Mouse (Mus musculus) spleen, adult 2 months (tissue): ENCODE results near the gene Gm26938. TPM values are rescaled to one million over a fixed set of nuclear protein-coding genes. Genes with fewer than 3 reads are reported as not detected.

Experiments
- DNase-seq, 2 experiments: peaks; one replicate each; pipeline versions ENCODE4 v3.0.0 to v3.0.0-alpha.2; 2012 to 2021; ENCODE audit warnings: low spot score in 2 of 2, low read depth in 1 of 2
- H3K27ac ChIP-seq: fragments of 200-500 bp; 2 replicates; pipeline ENCODE4 v1.5.1; 2012; ENCODE audit warnings: low read length, inconsistent platforms; ENCODE audit not compliant: insufficient read depth
- H3K27me3 ChIP-seq: fragments of 200-500 bp; 2 replicates; pipeline ENCODE4 v1.6.1; 2012; ENCODE audit warnings: mild to moderate bottlenecking, moderate library complexity, low read length, inconsistent platforms; ENCODE audit not compliant: control insufficient read depth, insufficient read depth
- H3K36me3 ChIP-seq: fragments of 200-500 bp; 2 replicates; pipeline ENCODE4 v1.6.1; 2012; ENCODE audit warnings: mild to moderate bottlenecking, low read length, inconsistent platforms; ENCODE audit not compliant: control insufficient read depth, insufficient read depth
- H3K4me1 ChIP-seq: fragments of 200-500 bp; 2 replicates; pipeline ENCODE4 v1.6.1; 2011; ENCODE audit warnings: inconsistent platforms; ENCODE audit not compliant: control insufficient read depth, insufficient read depth, insufficient read length
- H3K4me3 ChIP-seq: fragments of 200-500 bp; 2 replicates; pipeline ENCODE4 v1.5.1; 2011; ENCODE audit warnings: mild to moderate bottlenecking, inconsistent platforms; ENCODE audit not compliant: insufficient read depth, insufficient read length; ENCODE audit errors: extremely low read depth
- CTCF ChIP-seq: fragments of 200-500 bp; IDR thresholded peaks from 2 replicates; pipeline ENCODE4 v1.5.1; 2011; ENCODE audit warnings: mild to moderate bottlenecking, inconsistent platforms; ENCODE audit not compliant: insufficient read depth, insufficient read length, insufficient replicate concordance; ENCODE audit errors: extremely low read depth
- POLR2A ChIP-seq: fragments of 200-500 bp; IDR thresholded peaks from 2 replicates; pipeline ENCODE4 v1.6.1; 2011; ENCODE audit warnings: low read depth, low read length, inconsistent platforms
- WGBS: fragments of 180-500 bp; shearing (Covaris S2); methylation state at CpG from one replicate; pipeline ENCODE4 v1.1.7; 2018; 5-methylcytosine and 5-hydroxymethylcytosine counted together
- polyA plus RNA-seq: library from polyadenylated mRNA; depleted of rRNA; stranded (reverse); fragments of >200 nt; gene quantifications from 2 replicates; pipeline ENCODE4 v1.2.3, GENCODE M21; 2012

Gene Gm26938
- polyA plus RNA-seq, 1 experiment, result not detected

GRCm38 (mm10) chr5:139794938-139795337 is 31.3 kb downstream of the Gm26938 start:
- H3K4me3 ChIP-seq, result no peak overlapping the region
- DNase-seq, result no peak
- no peaks in the 10 kb centered on the region for H3K27me3 ChIP-seq
- TF ChIP-seq POLR2A, result no peak
- TF ChIP-seq CTCF, result no peak
- H3K36me3 ChIP-seq, result peaks cover 12% of the 10 kb centered on the region
- peaks cover 36% of the 10 kb centered on the region for H3K4me1 ChIP-seq
- peak overlapping the region; percentile 54; the same call in 1 of the 2 replicates for H3K27ac ChIP-seq
- 18% methylated on average over 10 of the region's 10 CpGs for WGBS

DNA sequence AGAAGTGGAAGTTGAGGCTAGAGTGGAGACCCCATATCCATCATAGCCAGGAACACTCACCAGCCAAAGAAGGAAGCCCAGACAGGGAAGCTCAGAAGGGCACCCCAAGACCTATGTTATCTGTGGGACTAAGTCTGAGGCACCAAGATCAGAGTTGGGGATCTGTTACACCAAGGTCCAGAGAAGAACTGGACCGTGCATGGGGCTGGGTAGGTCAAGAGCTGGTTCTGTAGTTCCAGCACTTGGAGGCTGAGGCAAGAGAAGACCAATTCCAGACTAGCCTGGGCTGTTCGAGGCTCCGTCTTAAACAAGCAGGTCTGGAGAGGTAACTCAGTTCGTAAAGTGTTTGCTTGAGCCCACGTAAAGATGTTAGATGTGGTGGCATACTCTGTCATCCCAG is 32.1 kb downstream of the Gm26938 start:
- Histone ChIP-seq H3K4me1 (peaks cover 36% of the 10 kb centered on the region), H3K27me3 (no peaks in the 10 kb centered on the region), H3K36me3 (peaks cover 4% of the 10 kb centered on the region), H3K27ac (peak overlapping the region; percentile 54; the same call in 1 of the 2 replicates), H3K4me3 (no peak overlapping the region)
- TF ChIP-seq CTCF, result no peak
- no peak for TF ChIP-seq POLR2A
- 80% methylated on average over 5 of the region's 5 CpGs for WGBS
- no peak for DNase-seq

GRCm38 (mm10) chr5:139793338-139794089 is 32.7 kb downstream of the Gm26938 start:
- no peak for DNase-seq
- no peak for TF ChIP-seq POLR2A
- TF ChIP-seq CTCF, result no peak
- peak overlapping the region; percentile 54 for H3K27ac ChIP-seq
- peaks cover 1% of the 10 kb centered on the region; the same call in 1 of the 2 replicates for H3K36me3 ChIP-seq
- peaks cover 36% of the 10 kb centered on the region for H3K4me1 ChIP-seq
- H3K4me3 ChIP-seq, result peak overlapping the region; percentile 76; the same call in 1 of the 2 replicates
- no peaks in the 10 kb centered on the region for H3K27me3 ChIP-seq
- 5% methylated on average over 11 of the region's 11 CpGs for WGBS

DNA sequence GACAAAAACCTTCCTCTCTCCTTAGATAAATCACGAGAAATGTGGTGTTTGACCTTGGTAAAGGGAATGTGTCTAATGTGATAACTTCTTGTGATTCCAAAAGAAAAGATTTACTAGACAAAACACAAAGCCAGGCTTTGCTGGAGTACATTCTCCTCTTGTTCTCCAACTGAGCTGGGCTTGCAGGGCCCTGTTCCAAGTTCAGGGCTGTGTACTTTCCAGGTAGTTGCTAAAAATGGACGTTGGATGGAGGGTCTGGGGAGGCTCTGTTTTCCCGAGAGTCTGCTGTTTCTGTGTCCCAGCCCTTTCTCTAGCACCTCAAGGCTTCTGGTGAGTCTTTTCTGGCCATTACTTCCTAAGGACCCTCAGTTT is 33.3 kb downstream of the Gm26938 start:
- peaks cover 36% of the 10 kb centered on the region for H3K4me1 ChIP-seq
- no peaks in the 10 kb centered on the region for H3K27me3 ChIP-seq
- TF ChIP-seq CTCF (no peak), POLR2A (no peak)
- H3K27ac ChIP-seq, result peak overlapping the region; percentile 54
- peak overlapping the region; percentile 76 for H3K4me3 ChIP-seq
- H3K36me3 ChIP-seq, result peaks cover 1% of the 10 kb centered on the region; the same call in 1 of the 2 replicates
- 11% methylated on average over 3 of the region's 3 CpGs for WGBS
- DNase-seq, result no peak

- Histone ChIP-seq H3K27me3 (no peaks in the 10 kb centered on the region), H3K4me1 (peaks cover 36% of the 10 kb centered on the region), H3K4me3 (peak overlapping the region; percentile 76), H3K36me3 (peaks cover 1% of the 10 kb centered on the region; the same call in 1 of the 2 replicates), H3K27ac (peak overlapping the region; percentile 94)
- WGBS, result 2% methylated on average over 11 of the region's 11 CpGs
- TF ChIP-seq POLR2A, result no peak
- no peak for TF ChIP-seq CTCF
- no peak for DNase-seq
These were observed 33.9 kb downstream of the Gm26938 start for GRCm38 (mm10) chr5:139792159-139792775.

GRCm38 (mm10) chr5:139791227-139792158 is 34.7 kb downstream of the Gm26938 start, which contains the start of gene Mafk:
Gene Mafk (plus strand): TSS chr5:139791513.
- Histone ChIP-seq H3K4me3 (peak within 1 kb of the TSS; percentile 76), H3K27ac (peak within 1 kb of the TSS; percentile 94), H3K4me1 (peaks cover 36% of the 10 kb centered on the region), H3K27me3 (no peaks in the 10 kb centered on the region), H3K36me3 (no peaks in the 10 kb centered on the region)
- peak; percentile 92 to 98 for DNase-seq
- WGBS, result under 1% methylated on average over 92 of the region's 92 CpGs
- TF ChIP-seq CTCF, result no peak
- TF ChIP-seq POLR2A, result peak; percentile 87
